Mouse (Mus musculus): ENCODE measurements around the gene Alox12. TPM values are rescaled to one million over a fixed set of nuclear protein-coding genes. Genes with fewer than 3 reads are reported as not detected.

The Alox12 gene
- total RNA-seq (2014; fragmentation: Nextera tagmentation) (0.48 TPM in 1 of 2 replicates, not detected in the other), total RNA-seq (2017) (0.11 and 0.42 TPM in 2 replicates)

DNA sequence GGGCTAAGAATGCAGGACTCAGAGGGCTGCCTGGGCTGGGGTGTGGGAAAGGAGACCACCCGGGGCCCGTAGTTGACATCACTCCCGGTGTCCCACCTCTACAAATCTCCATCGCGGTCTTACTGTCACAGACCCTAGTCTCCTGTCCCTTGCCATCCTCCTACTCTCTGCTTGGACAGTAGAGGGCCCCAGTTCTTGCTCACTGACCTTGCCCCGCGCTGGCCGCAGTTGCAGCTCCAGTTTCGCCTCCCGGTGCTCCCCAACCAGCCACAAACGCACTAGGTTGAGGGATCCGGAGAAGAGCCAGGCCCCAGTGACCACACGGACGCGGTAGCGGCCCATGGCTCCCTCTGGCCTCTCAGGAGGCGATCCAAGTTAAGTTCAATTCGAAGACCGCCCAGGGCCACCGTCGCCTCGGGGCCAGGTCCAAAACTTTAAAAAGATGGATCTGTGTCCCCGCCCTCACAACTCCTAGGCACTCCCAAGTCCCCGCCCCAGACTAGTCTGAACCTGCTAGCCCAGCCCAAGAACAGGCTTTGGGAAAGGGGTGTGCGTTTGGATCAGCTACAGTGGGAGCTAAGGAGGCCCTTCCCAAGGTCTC, at the start of gene Alox12:
Gene Alox12 (minus strand): TSS at position 423 of the 601 bp plus-strand sequence.
- ATAC-seq (replicated peaks; ENCODE audit: low FRiP score, low TSS enrichment, poor library complexity, severe bottlenecking) = no peak

DNA sequence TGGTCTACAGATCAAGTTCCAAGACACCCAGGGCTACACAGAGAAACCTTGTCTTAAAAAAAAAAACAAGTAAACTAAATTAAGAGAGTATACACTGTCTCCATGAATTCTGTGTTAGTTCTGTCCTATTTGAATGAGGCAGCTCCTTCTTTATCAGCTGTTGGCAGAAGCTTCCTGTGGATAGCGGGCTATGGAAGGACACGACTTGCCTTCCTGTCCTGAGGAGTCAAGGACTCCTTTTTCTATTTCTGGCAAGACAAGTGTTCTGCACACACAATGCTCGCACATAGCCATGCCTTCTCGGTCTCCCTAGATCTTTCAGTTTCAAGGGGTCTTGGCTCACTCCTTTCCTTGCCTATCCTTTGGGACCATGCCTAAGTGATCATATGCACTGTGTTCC, 47.1 kb upstream of the Alox12 start:
- ATAC-seq (replicated peaks; ENCODE audit: low FRiP score, low TSS enrichment, poor library complexity, severe bottlenecking) = no peak

DNA sequence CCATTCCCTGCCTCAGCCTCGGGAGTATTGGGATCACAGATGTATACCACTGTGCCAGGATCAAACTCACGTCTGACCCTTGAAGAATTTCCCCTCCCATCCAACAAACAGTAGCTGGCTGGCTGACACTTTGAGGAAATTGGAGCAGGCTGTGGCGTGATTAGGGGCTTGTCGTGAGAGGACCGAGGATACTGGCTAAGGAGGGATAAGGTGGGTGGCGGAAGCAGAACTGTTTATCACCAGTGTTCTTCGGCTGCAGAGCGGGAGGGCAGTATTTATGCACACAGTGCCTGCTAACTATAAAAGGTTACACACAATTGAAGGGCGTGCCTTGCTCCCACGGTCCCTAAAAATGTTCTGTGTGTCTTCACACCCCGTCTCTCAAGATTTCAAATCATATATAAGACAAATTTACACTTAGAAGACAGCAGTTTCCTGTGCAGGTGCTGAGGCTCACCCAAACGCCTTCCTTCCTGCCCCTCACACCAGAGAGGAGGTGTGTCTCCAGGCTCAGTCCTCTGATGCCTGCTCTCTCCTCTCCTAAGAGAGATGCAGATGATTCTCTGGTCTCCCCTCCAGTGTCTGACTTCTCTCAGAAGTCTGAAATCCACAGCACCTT, 42.8 kb upstream of the Alox12 start:
- ATAC-seq (replicated peaks; ENCODE audit: low FRiP score, low TSS enrichment, poor library complexity, severe bottlenecking) = peak; percentile 44; the same call in 1 of the 2 replicates

DNA sequence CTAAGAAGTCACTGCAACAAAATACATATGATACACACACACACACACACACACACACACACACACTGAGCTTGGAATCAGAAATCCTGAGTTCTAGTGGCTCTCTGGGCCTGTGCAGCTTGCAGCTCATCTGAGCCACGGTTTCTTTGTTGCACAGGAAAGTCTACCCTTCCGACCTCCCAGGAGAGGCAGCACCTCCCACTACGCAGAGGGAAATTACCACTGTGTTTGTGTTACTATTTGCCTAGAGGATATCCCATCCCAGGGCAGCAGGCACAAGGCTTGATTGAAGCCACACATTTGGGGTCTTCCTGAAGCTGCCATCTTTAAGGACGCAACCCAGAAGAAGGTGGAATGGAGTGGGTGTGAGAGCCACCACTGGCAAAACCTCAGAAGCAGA, 42.3 kb upstream of the Alox12 start:
- ATAC-seq (replicated peaks; ENCODE audit: low FRiP score, low TSS enrichment, poor library complexity, severe bottlenecking) = no peak

DNA sequence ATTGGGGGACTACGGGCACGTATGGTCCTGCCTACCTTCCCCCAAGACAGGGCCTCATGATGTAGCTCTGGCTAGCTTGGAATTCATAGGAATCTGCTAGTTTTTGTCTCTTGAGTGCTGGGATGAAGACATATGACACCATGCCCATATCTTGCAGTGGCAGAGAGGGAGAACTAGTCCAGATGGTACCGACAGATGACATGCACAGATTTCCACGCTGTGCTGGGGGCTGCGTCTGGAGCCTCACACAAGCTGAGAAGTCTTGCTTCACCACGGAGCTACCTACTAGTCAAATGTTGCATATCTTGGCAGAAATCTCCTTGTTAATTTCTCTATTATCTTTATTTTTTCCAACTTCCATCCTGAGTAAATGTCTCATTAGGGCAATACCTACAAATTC, 38.7 kb upstream of the Alox12 start:
- ATAC-seq (replicated peaks; ENCODE audit: low FRiP score, low TSS enrichment, poor library complexity, severe bottlenecking) = no peak

DNA sequence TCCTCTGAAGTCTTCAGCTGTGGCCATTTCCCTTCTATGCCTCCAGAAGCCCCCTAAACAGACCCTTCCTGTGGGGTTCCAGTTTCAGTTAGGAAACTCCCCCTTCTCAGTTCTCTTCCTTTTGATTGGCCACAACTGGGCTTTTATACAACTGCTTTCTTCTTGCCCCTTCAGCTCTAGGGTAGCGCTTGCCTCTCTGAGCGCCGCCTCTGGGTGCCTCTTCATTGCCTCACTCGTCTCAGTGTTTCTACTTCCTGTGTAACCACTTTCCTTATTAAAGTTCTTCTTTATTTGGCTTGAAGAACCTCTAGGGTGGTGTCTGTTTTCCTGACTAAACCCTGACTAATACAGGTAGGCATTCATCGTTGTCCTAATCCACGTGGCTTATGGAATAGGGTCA, 36.1 kb upstream of the Alox12 start:
- no peak for ATAC-seq (replicated peaks; ENCODE audit: low FRiP score, low TSS enrichment, poor library complexity, severe bottlenecking)

DNA sequence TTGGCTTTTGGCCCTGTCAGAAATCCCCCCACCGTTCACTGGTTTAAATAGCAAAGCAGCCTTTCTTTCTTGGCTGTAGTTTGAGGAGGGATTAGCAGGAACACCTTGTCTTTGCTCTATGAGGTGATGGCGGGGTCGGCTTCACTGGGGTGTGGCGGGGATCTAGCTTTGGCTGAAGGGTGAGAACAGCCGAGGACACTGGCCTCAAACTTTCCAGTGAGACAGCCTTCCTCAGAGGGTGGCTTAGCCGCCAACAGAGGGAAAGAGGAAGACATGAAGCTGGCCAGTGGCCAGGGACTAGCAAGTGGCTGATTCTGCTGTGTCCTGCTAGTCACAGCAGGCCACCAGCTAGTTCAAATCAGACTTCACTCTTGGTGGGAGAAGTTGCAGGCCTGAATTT, 34.1 kb upstream of the Alox12 start:
- ATAC-seq (replicated peaks; ENCODE audit: low FRiP score, low TSS enrichment, poor library complexity, severe bottlenecking) = no peak

DNA sequence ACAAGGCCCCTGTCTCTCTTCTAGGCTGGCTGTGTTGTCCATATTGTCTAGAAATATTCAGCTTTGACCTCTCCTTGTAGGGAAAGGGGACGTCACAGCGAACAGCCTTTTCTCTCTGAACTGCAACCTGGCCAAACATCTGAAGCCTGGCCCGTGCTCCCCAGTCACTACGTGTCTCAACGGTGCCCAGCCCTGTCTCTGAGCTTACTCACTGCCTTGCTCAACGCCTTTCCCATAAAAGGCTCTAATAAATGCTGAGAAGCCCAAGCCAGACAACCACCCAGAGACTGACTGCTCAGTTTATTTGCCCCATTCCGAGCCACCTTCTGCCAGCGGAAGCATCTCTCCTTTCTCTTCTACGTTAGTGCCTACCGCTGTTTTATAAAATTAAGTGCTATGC, 32.9 kb upstream of the Alox12 start:
- no peak for ATAC-seq (replicated peaks; ENCODE audit: low FRiP score, low TSS enrichment, poor library complexity, severe bottlenecking)

DNA sequence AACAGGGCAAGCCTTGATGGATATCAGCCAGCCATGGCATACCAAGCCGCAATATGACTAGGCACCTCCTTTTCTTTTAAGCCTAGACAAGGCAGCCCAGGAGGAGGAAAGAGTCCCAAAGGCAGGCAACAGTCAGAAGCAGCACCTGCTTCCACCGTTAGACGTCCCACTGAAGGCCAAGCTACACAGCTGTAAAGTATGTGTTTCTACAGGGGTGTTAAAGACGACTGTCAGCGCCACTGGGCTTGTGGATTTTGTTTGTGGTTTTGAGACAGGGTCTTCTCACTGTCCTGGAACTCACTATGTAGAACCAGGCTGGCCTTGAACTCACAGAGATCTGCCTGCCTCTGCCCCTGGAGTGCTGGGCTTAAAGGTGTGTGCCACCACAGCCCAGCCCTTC, 30.5 kb upstream of the Alox12 start:
- ATAC-seq (replicated peaks; ENCODE audit: low FRiP score, low TSS enrichment, poor library complexity, severe bottlenecking) = no peak

DNA sequence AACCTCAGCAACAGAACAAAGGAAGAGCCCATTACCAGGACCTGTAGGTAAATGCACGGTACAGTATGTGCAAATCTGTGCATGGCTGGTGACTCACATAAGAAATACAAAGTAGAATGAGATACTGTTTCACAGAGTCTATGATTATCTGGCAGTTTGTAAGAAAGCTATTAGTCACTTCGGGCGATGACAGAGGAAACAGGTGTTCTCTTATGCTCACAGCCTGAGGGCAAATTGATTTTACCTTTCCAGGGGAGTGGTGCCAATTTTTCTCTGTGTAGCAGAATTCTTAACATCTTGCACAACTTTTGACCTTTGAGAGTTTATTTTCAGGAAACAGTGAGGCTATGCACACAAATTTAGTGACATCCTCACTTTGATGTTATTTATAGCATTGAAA, 29.6 kb upstream of the Alox12 start:
- ATAC-seq (replicated peaks; ENCODE audit: low FRiP score, low TSS enrichment, poor library complexity, severe bottlenecking) = no peak

DNA sequence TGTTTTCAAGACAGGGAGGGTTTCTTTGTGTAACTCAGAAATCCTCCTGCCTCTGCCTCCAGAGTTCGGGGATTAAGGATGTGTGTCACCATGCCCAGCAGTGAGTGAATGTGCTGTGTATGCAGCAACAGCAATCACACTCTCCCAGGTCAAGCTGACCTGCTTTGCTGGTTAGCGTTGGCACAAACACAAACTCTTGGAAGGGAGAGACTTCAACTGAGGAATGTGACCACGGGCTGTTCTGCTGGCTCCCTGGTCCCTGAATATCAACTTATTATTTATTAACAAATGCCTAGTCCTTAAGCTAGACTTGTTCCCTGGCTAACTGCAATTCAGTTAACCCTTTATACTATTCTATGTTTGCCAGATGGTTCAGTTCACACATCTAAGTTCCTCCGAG, 28.5 kb upstream of the Alox12 start:
- ATAC-seq (replicated peaks; ENCODE audit: low FRiP score, low TSS enrichment, poor library complexity, severe bottlenecking) = no peak

DNA sequence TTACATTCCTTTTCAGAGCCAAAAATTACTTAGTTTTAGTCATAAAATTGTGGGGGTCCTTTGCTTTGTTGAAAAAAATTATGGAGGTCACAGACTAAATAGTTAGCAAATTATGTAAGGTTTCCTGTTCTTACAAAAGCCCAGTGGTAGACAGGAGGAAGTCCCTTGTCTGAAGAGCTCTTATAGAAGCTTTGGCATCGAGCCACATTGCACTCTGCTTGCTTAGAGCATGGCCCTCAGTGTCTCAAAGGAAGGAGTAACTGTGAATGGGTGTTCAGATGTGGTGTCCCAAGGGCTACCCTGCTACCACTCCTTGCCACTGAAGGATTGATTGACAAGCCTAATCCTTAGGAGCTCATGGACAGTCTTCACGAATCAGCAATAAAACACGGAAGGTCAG, 25.3 kb upstream of the Alox12 start:
- no peak for ATAC-seq (replicated peaks; ENCODE audit: low FRiP score, low TSS enrichment, poor library complexity, severe bottlenecking)

DNA sequence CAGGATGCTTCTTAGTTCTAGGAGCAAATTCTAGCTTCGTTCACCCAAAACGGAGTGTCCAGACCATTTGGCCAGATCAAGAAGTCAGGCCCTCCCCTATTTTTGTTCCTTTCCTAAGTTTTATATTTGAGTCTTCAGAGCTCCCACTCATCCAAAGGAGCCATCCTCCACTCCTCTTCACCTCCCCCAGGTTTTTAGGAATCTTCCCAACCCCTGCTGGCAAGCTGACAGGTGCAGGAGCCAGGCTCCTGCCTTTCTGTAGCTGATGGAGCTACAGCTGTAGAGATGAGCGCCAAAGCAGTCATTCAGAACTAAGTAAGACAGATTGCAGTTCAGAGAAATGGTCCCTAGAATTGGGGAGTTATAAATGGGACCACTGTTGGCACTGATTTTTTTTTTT, 23.8 kb upstream of the Alox12 start:
- ATAC-seq (replicated peaks; ENCODE audit: low FRiP score, low TSS enrichment, poor library complexity, severe bottlenecking) = no peak

DNA sequence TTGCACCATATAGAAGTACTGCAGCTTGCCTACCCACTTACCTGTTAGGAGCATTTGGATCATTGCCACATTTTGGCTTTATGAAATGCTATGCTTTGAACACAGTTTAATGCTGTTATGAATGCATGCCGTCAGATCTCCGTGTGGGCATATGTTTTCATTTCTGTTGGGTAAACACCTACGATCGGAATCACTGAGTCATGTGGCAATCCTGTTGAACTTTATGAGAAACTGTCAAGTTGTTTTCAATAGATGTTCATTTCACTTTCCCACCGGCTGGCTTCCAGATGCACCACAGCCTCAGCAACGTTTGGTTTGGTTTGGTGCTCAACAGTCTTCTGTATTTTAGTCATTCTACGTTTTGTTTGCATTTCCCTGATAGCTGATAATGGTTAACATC, 16.5 kb upstream of the Alox12 start:
- no peak for ATAC-seq (replicated peaks; ENCODE audit: low FRiP score, low TSS enrichment, poor library complexity, severe bottlenecking)

DNA sequence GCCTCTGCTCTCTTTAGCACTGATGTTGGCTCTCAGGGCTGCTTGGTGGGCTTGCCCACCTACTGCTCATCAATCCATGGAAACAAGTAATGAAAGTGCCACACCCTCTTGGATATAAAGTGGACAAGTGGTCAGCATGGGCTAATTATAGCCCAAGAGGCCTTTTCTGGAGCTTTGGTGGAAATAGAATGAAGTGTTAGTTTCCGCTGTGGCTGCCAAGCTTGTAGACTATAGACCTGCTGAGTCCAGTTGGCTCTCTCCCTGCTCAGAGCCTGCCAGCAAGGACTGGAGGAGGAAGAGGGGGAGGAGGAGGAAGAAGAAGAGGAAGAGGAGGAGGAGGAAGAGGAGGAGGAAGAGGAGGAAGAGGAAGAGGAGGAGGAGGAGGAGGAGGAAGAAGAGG, 11.3 kb upstream of the Alox12 start:
- no peak for ATAC-seq (replicated peaks; ENCODE audit: low FRiP score, low TSS enrichment, poor library complexity, severe bottlenecking)

DNA sequence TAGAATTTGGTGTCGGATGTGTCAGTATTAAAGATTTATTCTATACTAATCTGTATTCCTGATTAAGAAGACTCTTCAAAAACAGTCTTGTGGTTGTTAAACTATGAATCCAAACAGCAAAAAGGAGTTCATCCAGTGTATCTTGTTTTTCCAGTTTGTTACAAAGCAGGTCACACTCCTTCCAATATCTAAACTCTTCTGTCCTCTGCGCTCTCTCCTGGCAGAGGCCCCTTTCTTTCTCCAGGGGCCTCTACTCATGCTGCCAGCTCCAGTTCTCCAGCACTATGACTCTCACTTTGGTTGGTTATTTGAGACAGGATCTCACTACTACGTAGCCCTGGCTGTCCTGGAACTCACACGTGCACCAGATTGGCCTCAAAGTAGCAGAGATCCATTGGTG, 10.7 kb upstream of the Alox12 start:
- ATAC-seq (replicated peaks; ENCODE audit: low FRiP score, low TSS enrichment, poor library complexity, severe bottlenecking) = no peak

DNA sequence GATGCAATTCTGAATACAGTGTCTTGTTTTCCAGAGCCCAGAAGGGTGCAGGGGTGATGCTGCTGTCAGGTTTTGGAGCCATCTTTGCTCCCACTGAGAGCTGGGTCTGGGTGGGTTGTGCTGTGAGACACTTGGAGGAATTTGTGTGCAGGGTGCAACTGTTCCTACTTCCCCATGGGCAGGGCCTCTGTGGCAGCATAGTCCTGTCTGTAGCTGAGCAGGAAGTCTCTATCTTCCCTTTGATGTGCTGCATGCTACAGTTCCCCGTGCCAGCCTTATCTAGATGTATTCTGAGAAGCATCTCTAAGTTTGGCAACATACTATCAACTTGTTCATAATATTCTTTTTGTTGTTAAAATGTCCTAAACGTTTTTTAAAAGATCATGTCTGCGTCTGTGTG, 10.1 kb upstream of the Alox12 start:
- ATAC-seq (replicated peaks; ENCODE audit: low FRiP score, low TSS enrichment, poor library complexity, severe bottlenecking) = no peak

DNA sequence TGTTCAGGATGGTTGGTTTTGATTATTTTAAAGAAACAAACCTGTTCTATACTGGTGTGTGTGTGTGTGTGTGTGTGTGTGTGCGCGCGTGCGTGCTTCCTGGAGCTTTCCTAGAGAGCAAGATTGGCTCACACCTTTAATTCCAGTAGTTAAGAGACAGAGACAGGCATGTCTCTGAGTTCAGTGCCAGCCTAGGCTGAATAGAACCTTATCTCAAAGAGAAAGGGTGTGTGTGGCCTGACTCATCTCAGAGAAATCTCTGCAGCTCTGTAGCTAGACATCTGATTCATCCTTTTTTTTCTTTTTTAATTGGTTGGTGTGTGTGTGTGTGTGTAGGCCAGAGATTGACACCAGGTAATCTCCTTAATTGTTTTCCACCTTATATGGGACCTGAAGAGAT, 3.9 kb upstream of the Alox12 start:
- no peak for ATAC-seq (replicated peaks; ENCODE audit: low FRiP score, low TSS enrichment, poor library complexity, severe bottlenecking)

DNA sequence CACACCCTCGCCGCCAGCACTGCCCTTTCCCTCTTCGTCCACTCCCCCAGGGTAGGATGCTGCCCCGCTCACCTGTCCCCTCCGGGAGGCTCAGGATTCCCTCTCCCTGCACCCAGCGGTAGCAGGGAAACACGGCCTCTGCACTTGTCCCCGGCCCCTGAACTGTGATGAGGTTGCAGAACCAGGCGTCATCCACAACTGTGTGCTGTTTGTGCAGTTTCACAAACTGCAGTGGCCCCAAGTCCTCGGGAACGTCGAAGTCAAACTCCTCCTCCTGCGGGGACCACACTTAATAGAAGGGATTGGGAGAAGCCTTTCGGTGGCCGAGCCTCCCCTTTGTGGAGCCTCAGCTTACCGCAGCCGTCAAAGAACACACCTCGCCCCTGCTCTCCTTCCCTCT, 816 bp downstream of the Alox12 start:
- no peak for ATAC-seq (replicated peaks; ENCODE audit: low FRiP score, low TSS enrichment, poor library complexity, severe bottlenecking)

DNA sequence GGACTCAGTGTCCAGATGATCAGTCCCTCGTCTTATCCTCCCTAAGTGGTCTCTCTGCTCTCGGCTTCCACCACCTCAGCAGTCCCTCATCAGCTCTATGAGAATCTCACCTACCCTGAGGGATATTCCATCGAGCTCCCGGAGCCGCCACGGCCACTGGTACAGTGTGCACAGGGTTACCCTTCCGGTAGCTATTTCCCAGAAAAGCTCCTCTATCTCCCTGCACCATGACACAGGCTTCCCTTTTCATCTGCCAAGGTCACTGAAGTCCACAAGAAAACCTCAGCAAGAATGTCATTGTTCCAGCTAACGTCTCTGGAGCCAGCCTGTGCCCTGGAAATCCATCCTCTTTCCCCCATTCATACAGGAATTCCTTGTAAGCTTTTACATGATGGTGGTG, 3.3 kb downstream of the Alox12 start:
- ATAC-seq (replicated peaks; ENCODE audit: low FRiP score, low TSS enrichment, poor library complexity, severe bottlenecking) = no peak

DNA sequence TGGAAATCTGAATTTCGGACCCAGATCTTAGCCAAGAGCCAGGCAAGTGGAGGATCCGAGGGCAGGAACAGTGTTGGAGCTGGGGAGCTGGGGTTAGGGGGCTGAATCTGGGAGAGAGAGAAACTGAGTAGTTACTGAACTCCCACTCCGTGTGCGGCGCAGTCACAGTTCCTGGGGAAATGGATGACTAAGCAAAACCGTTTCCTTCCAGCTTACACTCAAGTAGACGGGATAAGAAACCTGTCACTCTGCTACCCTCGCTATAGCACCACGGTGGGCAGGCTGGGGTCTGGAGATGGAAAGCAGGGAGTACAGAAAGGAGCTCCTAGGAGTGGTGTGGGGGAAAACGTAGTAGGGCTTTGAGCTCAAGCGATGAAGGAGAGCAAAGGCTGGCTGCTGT, 5.0 kb downstream of the Alox12 start:
- no peak for ATAC-seq (replicated peaks; ENCODE audit: low FRiP score, low TSS enrichment, poor library complexity, severe bottlenecking)
